Mouse (Mus musculus) heart, embryonic 14.5 days (tissue): ENCODE results near the gene Ralgapa2. TPM values are rescaled to one million over a fixed set of nuclear protein-coding genes. Genes with fewer than 3 reads are reported as not detected.

Experiments
- ATAC-seq: fragments of 200-750 bp; cut with Nextera tagmentation; 2 replicates; pipeline ENCODE4 v1.8.0; 2017; ENCODE audit warnings: low read depth, moderate TSS enrichment; ENCODE audit not compliant: insufficient number of reproducible peaks, insufficient read depth, low FRiP score
- H3K27ac ChIP-seq, 2 experiments: fragments of 200-500 bp in 1 of 2; fragments of 300-500 bp in 1 of 2; sonication (generic) in 1 of 2; replicated peaks in 1 of 2; 2 replicates each; pipeline ENCODE4 v1.5.1; 2012 to 2014; ENCODE audit warnings: low read depth in 2 of 2, low read length in 2 of 2, control low read depth in 1 of 2, mild to moderate bottlenecking in 1 of 2, mixed read lengths in 1 of 2; ENCODE audit not compliant: control insufficient read depth in 1 of 2, insufficient read depth in 1 of 2
- H3K27me3 ChIP-seq: fragments of 300-500 bp; sonication (generic); 2 replicates; pipeline ENCODE4 v1.6.1; 2014; ENCODE audit warnings: mild to moderate bottlenecking, low read length, control low read depth; ENCODE audit not compliant: control insufficient read depth, insufficient read depth
- H3K36me3 ChIP-seq: fragments of 300-500 bp; sonication (generic); 2 replicates; pipeline ENCODE4 v1.6.1; 2014; ENCODE audit warnings: mild to moderate bottlenecking, control low read depth, low read length, mixed read lengths; ENCODE audit not compliant: control insufficient read depth, insufficient read depth
- H3K4me1 ChIP-seq, 2 experiments: fragments of 200-500 bp in 1 of 2; fragments of 300-500 bp in 1 of 2; sonication (generic) in 1 of 2; 2 replicates each; pipeline ENCODE4 v1.6.1; 2012 to 2014; ENCODE audit warnings: low read length in 2 of 2, control low read depth in 1 of 2, mixed read lengths in 1 of 2; ENCODE audit not compliant: control insufficient read depth in 2 of 2, insufficient read depth in 2 of 2
- H3K4me2 ChIP-seq: fragments of 300-500 bp; sonication (generic); 2 replicates; pipeline ENCODE4 v1.6.1; 2014; ENCODE audit warnings: mild to moderate bottlenecking, low read length
- H3K4me3 ChIP-seq, 2 experiments: fragments of 200-500 bp in 1 of 2; fragments of 300-500 bp in 1 of 2; sonication (generic) in 1 of 2; 2 replicates each; pipeline ENCODE4 v1.5.1; 2012 to 2014; ENCODE audit warnings: low read length in 2 of 2, mild to moderate bottlenecking in 2 of 2, control low read depth in 1 of 2, low read depth in 1 of 2, moderate library complexity in 1 of 2; ENCODE audit not compliant: control insufficient read depth in 1 of 2, insufficient read depth in 1 of 2
- H3K9ac ChIP-seq: fragments of 300-500 bp; sonication (generic); 2 replicates; pipeline ENCODE4 v1.6.1; 2014; ENCODE audit warnings: mild to moderate bottlenecking, low read length
- H3K9me3 ChIP-seq: fragments of 300-500 bp; sonication (generic); 2 replicates; pipeline ENCODE4 v1.6.1; 2016; ENCODE audit warnings: low read length, control low read depth; ENCODE audit not compliant: control insufficient read depth
- WGBS: fragments of 180-500 bp; shearing (Covaris S2); extraction: QIAGEN DNeasy Blood & Tissue Kit; methylation state at CpG from one replicate; pipeline ENCODE4 v1.1.7; 2014; 5-methylcytosine and 5-hydroxymethylcytosine counted together
- polyA plus RNA-seq: library from polyadenylated mRNA; unstranded; fragments of >200 nt; fragmentation: Nextera tagmentation; extraction: Ambion mirVana; gene quantifications from 2 replicates; pipeline ENCODE4 v1.2.1, GENCODE M21; 2014

Gene Ralgapa2
- polyA plus RNA-seq, 1 experiment from 2014 or later: 11.0 TPM

- peaks cover 29% of the 10 kb centered on the region for H3K36me3 ChIP-seq
- no peaks in the 10 kb centered on the region for H3K9me3 ChIP-seq
- ATAC-seq: no peak
These were observed 29.3 kb downstream of the Ralgapa2 start for GRCm38 (mm10) chr2:146482859-146483258.

GRCm38 (mm10) chr2:146477491-146477890 is 34.7 kb downstream of the Ralgapa2 start:
- 94% methylated on average over 4 of the region's 4 CpGs for WGBS
- no peak overlapping the region for H3K4me2 ChIP-seq
- ATAC-seq: no peak
- H3K4me1 ChIP-seq: peaks cover 0 to 7% of the 10 kb centered on the region in 2 experiments; a peak in 2 of 4 replicates
- H3K9ac ChIP-seq: no peak overlapping the region
- H3K27ac ChIP-seq: no peak overlapping the region
- no peaks in the 10 kb centered on the region for H3K9me3 ChIP-seq
- H3K36me3 ChIP-seq: peaks cover 12% of the 10 kb centered on the region; the same call in 1 of the 2 replicates
- H3K4me3 ChIP-seq: no peak overlapping the region
- no peaks in the 10 kb centered on the region for H3K27me3 ChIP-seq

More at GRCm38 (mm10) chr2:146482859-146483258, 29.3 kb downstream of the Ralgapa2 start:
- H3K9ac ChIP-seq: no peak overlapping the region
- peaks cover 6 to 12% of the 10 kb centered on the region in 2 experiments; a peak in 3 of 4 replicates for H3K4me1 ChIP-seq
- H3K27me3 ChIP-seq: no peaks in the 10 kb centered on the region
- no peak overlapping the region for H3K27ac ChIP-seq
- H3K4me2 ChIP-seq: no peak overlapping the region
- no peak overlapping the region for H3K4me3 ChIP-seq

GRCm38 (mm10) chr2:146476428-146476972 is 35.6 kb downstream of the Ralgapa2 start:
- WGBS: 62% methylated on average over 6 of the region's 6 CpGs
- Histone ChIP-seq H3K27ac (no peak overlapping the region), H3K4me1 (peaks cover 0 to 7% of the 10 kb centered on the region in 2 experiments; a peak in 2 of 4 replicates), H3K4me3 (no peak overlapping the region), H3K9ac (no peak overlapping the region), H3K27me3 (no peaks in the 10 kb centered on the region), H3K4me2 (no peak overlapping the region), H3K9me3 (no peaks in the 10 kb centered on the region), H3K36me3 (peaks cover 10% of the 10 kb centered on the region; the same call in 1 of the 2 replicates)
- peak; percentile 31; the same call in 1 of the 2 replicates for ATAC-seq

- Histone ChIP-seq H3K9me3 (no peaks in the 10 kb centered on the region), H3K27ac (no peak overlapping the region), H3K36me3 (peaks cover 6% of the 10 kb centered on the region; the same call in 1 of the 2 replicates), H3K4me1 (peaks cover 2 to 12% of the 10 kb centered on the region in 2 experiments; a peak in 3 of 4 replicates), H3K4me3 (no peak overlapping the region), H3K27me3 (no peaks in the 10 kb centered on the region), H3K4me2 (no peak overlapping the region), H3K9ac (no peak overlapping the region)
- peak; percentile 13; the same call in 1 of the 2 replicates for ATAC-seq
These were observed 36.1 kb downstream of the Ralgapa2 start for GRCm38 (mm10) chr2:146476001-146476400.

GRCm38 (mm10) chr2:146470947-146471346 is 41.2 kb downstream of the Ralgapa2 start:
- no peak overlapping the region for H3K9ac ChIP-seq
- no peaks in the 10 kb centered on the region for H3K36me3 ChIP-seq
- H3K27me3 ChIP-seq: no peaks in the 10 kb centered on the region
- 0 out of 2 replicates have a peak, but pooled peaks have one; percentile 54 for ATAC-seq
- peaks cover 4 to 15% of the 10 kb centered on the region in 2 experiments; a peak in 3 of 4 replicates for H3K4me1 ChIP-seq
- H3K4me2 ChIP-seq: no peak overlapping the region
- H3K9me3 ChIP-seq: no peaks in the 10 kb centered on the region
- 0 out of 4 replicates have a peak overlapping the region, but pooled peaks of 1 of the 2 experiments have one; percentile 33 for H3K27ac ChIP-seq
- WGBS: 16% methylated on average over 5 of the region's 5 CpGs
- H3K4me3 ChIP-seq: no peak overlapping the region

GRCm38 (mm10) chr2:146469707-146470420 is 42.3 kb downstream of the Ralgapa2 start:
- H3K4me1 ChIP-seq: peaks cover 4 to 15% of the 10 kb centered on the region in 2 experiments; a peak in 3 of 4 replicates
- ATAC-seq: no peak
- H3K9ac ChIP-seq: 0 out of 2 replicates have a peak overlapping the region, but pooled peaks have one; percentile 16
- no peak overlapping the region for H3K4me3 ChIP-seq
- H3K27ac ChIP-seq: no peak overlapping the region
- no peaks in the 10 kb centered on the region for H3K27me3 ChIP-seq
- 49% methylated on average over 12 of the region's 12 CpGs for WGBS
- H3K36me3 ChIP-seq: no peaks in the 10 kb centered on the region
- no peaks in the 10 kb centered on the region for H3K9me3 ChIP-seq
- H3K4me2 ChIP-seq: no peak overlapping the region

GRCm38 (mm10) chr2:146468898-146469297 is 43.2 kb downstream of the Ralgapa2 start:
- Histone ChIP-seq H3K36me3 (no peaks in the 10 kb centered on the region), H3K27me3 (no peaks in the 10 kb centered on the region), H3K4me3 (no peak overlapping the region), H3K9ac (no peak overlapping the region), H3K4me2 (no peak overlapping the region), H3K27ac (no peak overlapping the region), H3K9me3 (no peaks in the 10 kb centered on the region), H3K4me1 (peaks cover 4 to 15% of the 10 kb centered on the region in 2 experiments; a peak in 3 of 4 replicates)
- ATAC-seq: no peak
- whole genome bisulfite sequencing: 87% methylated on average over 2 of the region's 2 CpGs
